In genomic region chr10:116473759-116474549, GRCm38 (mm10) we compare ENCODE assay signal across 8 mouse cellular contexts. TPM values are rescaled to one million over a fixed set of nuclear protein-coding genes. Genes with fewer than 3 reads are reported as not detected.
A peak's percentile ranks its signal among the peaks of the same experiment; 100 is the strongest.
DNase-seq lines count a peak whose midpoint lies in the region; ATAC-seq and TF ChIP-seq lines count a peak whose summit lies in the region.

TSS of gene Kcnmb4 (minus strand) at chr10:116473878.

- WGBS in hindbrain, embryonic 13.5 days = under 1% methylated on average over 70 of the region's 92 CpGs

- H3K9ac ChIP-seq in hindbrain, embryonic 13.5 days = peak within 1 kb of the TSS; percentile 85

- no peak within 1 kb of the TSS for H3K27ac ChIP-seq in embryonic fibroblast, embryonic 13.5 days (ENCODE audit: insufficient read depth, low read length)
- H3K27ac ChIP-seq in hindbrain, embryonic 13.5 days = peak within 1 kb of the TSS; percentile 91

- DNase-seq in adrenal gland, postnatal 36 days = peak; percentile 60 to 70
- DNase-seq in left cerebral cortex, postnatal 25 days (ENCODE audit: low spot score in 2 of 2) = peak; percentile 64 to 71
- peak; percentile 69 for DNase-seq in right cerebral cortex, postnatal 25 days

- peaks cover 66% of the 10 kb centered on the region for H3K27me3 ChIP-seq in erythroblast, embryonic 14.5 days (ENCODE audit: control insufficient read depth)
- 0 out of 2 replicates have a peak, but pooled peaks cover 3% of the 10 kb centered on the region for H3K27me3 ChIP-seq in hindbrain, embryonic 13.5 days

- TF ChIP-seq CTCF in embryonic fibroblast, embryonic 13.5 days (IDR thresholded peaks at IDR 0.05; ENCODE audit: borderline replicate concordance, insufficient read depth, low read length) = no peak

- H3K4me2 ChIP-seq in hindbrain, embryonic 13.5 days = peak within 1 kb of the TSS; percentile 84

- TF ChIP-seq POLR2A in embryonic fibroblast, embryonic 13.5 days (IDR thresholded peaks at IDR 0.05; ENCODE audit: low read depth, low read length) = peak; percentile 25; the same call in 1 of the 2 replicates

- ATAC-seq in erythroblast, adult 5-6 weeks (replicated peaks; ENCODE audit: low FRiP score, poor library complexity, severe bottlenecking) = no peak
- peak; percentile 86 for ATAC-seq in hindbrain, embryonic 13.5 days (ENCODE audit: low FRiP score)
- peak; percentile 63; the same call in 1 of the 2 replicates for ATAC-seq in megakaryocyte-erythroid progenitor cell, adult 5-6 weeks (replicated peaks; ENCODE audit: low FRiP score, low TSS enrichment, poor library complexity, severe bottlenecking)

- no peaks in the 10 kb centered on the region for H3K36me3 ChIP-seq in erythroblast, embryonic 14.5 days (ENCODE audit: control insufficient read depth)
- no peaks in the 10 kb centered on the region; the same call in 1 of the 2 replicates for H3K36me3 ChIP-seq in hindbrain, embryonic 13.5 days

- H3K4me3 ChIP-seq in erythroblast, embryonic 14.5 days (replicated peaks) = peak within 1 kb of the TSS; percentile 45
- peak within 1 kb of the TSS; percentile 62 for H3K4me3 ChIP-seq in embryonic fibroblast, embryonic 13.5 days (ENCODE audit: insufficient read depth, low read length)
- peak within 1 kb of the TSS; percentile 75 for H3K4me3 ChIP-seq in hindbrain, embryonic 13.5 days

- peaks cover 15% of the 10 kb centered on the region for H3K9me3 ChIP-seq in erythroblast, embryonic 14.5 days (ENCODE audit: control insufficient read depth, low read length)
- no peaks in the 10 kb centered on the region for H3K9me3 ChIP-seq in hindbrain, embryonic 13.5 days

- intact Hi-C loops in left cerebral cortex, postnatal 25 days (cut with DNase I) = loop anchor here (2.0 to 5.0 kb wide), 3 partner anchors 45 to 108 kb away; partner anchors contain the start of gene Cnot2

- H3K4me1 ChIP-seq in erythroblast, embryonic 14.5 days (ENCODE audit: control insufficient read depth) = peaks cover 10% of the 10 kb centered on the region
- H3K4me1 ChIP-seq in embryonic fibroblast, embryonic 13.5 days (ENCODE audit: control insufficient read depth, insufficient read depth, low read length) = no peaks in the 10 kb centered on the region
- peaks cover 38% of the 10 kb centered on the region for H3K4me1 ChIP-seq in hindbrain, embryonic 13.5 days (replicated peaks)

RNA-seq across cellular contexts. Expression of gene Kcnmb4, which starts in this region (rescaled TPM):
- 0.04 TPM in 1 of 2 replicates, not detected in the other for polyA plus RNA-seq in erythroblast, embryonic 14.5 days (2012)
- not detected in 2 replicates for total RNA-seq in erythroblast, adult 5-6 weeks (2015; ENCODE audit: low replicate concordance)
- total RNA-seq in erythroblast, adult 5-6 weeks (2017; ENCODE audit: low replicate concordance) = 1.4 TPM in 1 of 2 replicates, not detected in the other
- 10 to 100 TPM in 1 of 2 experiments, 1 to 10 TPM in 1; 1.4 to 14.3 TPM for total RNA-seq in adrenal gland, postnatal 36 days (2021)
- 2.0 and 3.5 TPM in 2 replicates for polyA plus RNA-seq in embryonic fibroblast, embryonic 13.5 days (2011; ENCODE audit: insufficient read length, low read depth, missing spikeins)
- 23.1 and 27.5 TPM in 2 replicates for polyA plus RNA-seq in hindbrain, embryonic 13.5 days (2015; fragmentation: Nextera tagmentation; extraction: Ambion mirVana)
- 100 to 1,000 TPM in 1 of 2 experiments, 10 to 100 TPM in 1; 97.3 to 109 TPM for total RNA-seq in left cerebral cortex, postnatal 25 days (2021)
- total RNA-seq in megakaryocyte-erythroid progenitor cell, adult 5-6 weeks (2014; fragmentation: Nextera tagmentation) = not detected in 2 replicates
- not detected in 2 replicates for total RNA-seq in megakaryocyte-erythroid progenitor cell, adult 5-6 weeks (2017)

Comparison
In these comparisons a context has a peak if more than half of its experiments do, and no peak if none do; other contexts are left out.
1. RNA of gene Kcnmb4 (total RNA-seq): 97.3 to 109 TPM in left cerebral cortex, postnatal 25 days; 1.4 to 14.3 TPM in adrenal gland, postnatal 36 days, 1.4 TPM in erythroblast, adult 5-6 weeks and not detected in megakaryocyte-erythroid progenitor cell, adult 5-6 weeks; every median in the first group is over 4 times any median in the second.
2. Peak in ATAC-seq in megakaryocyte-erythroid progenitor cell, adult 5-6 weeks; RNA of the gene not detected or under 1 TPM.
3. Peak in every context shown above with its lines, with median percentiles within 50 percentile points of each other: H3K4me3 ChIP-seq and DNase-seq.